Mouse (Mus musculus): ENCODE data around the gene Arhgef28.
"Not testable (repeated sequence)": the region's sequence is repeated elsewhere in the genome, so short reads cannot be mapped to it uniquely, and the experiment has no call there.

Arhgef28 gene

GRCm38 (mm10) chr13:98122766-98123165 is 83.5 kb downstream of the Arhgef28 start:
- DNase-seq, result no peak

- DNase-seq, result no peak
Measured at GRCm38 (mm10) chr13:98121993-98122392, 84.2 kb downstream of the Arhgef28 start.

- DNase-seq, result no peak
Measured at GRCm38 (mm10) chr13:98121124-98121470, 85.1 kb downstream of the Arhgef28 start.

GRCm38 (mm10) chr13:98120356-98121123 is 85.7 kb downstream of the Arhgef28 start:
- no peak for DNase-seq

- DNase-seq, result no peak
Measured at GRCm38 (mm10) chr13:98118291-98118690, 87.9 kb downstream of the Arhgef28 start.

GRCm38 (mm10) chr13:98117566-98118254 is 88.5 kb downstream of the Arhgef28 start:
- peak; percentile 16 to 18 for DNase-seq

GRCm38 (mm10) chr13:98115650-98116049 is 90.6 kb downstream of the Arhgef28 start:
- DNase-seq, result no peak

- no peak for DNase-seq
Measured at GRCm38 (mm10) chr13:98115051-98115450, 91.2 kb downstream of the Arhgef28 start.

GRCm38 (mm10) chr13:98112812-98113503 is 93.3 kb downstream of the Arhgef28 start:
- no peak for DNase-seq

- no peak for DNase-seq
Measured at GRCm38 (mm10) chr13:98111531-98111930, 94.7 kb downstream of the Arhgef28 start.

- DNase-seq, result no peak
Measured at GRCm38 (mm10) chr13:98111021-98111420, 95.2 kb downstream of the Arhgef28 start.

- DNase-seq, result not testable (repeated sequence)
Measured at GRCm38 (mm10) chr13:98108481-98108880, 97.8 kb downstream of the Arhgef28 start.

GRCm38 (mm10) chr13:98107621-98108020 is 98.6 kb downstream of the Arhgef28 start:
- no peak for DNase-seq

GRCm38 (mm10) chr13:98095966-98096365 is 110.3 kb downstream of the Arhgef28 start:
- DNase-seq, result no peak

- DNase-seq, result no peak
Measured at GRCm38 (mm10) chr13:98094332-98094731, 111.9 kb downstream of the Arhgef28 start.

GRCm38 (mm10) chr13:98093483-98093882 is 112.8 kb downstream of the Arhgef28 start:
- no peak for DNase-seq

- no peak for DNase-seq
Measured at GRCm38 (mm10) chr13:98092354-98093002, 113.8 kb downstream of the Arhgef28 start.

- no peak for DNase-seq
Measured at GRCm38 (mm10) chr13:98079640-98080039, 126.6 kb downstream of the Arhgef28 start.

- no peak for DNase-seq
Measured at GRCm38 (mm10) chr13:98078251-98078650, 128.0 kb downstream of the Arhgef28 start.

GRCm38 (mm10) chr13:98077216-98077615 is 129.0 kb downstream of the Arhgef28 start:
- no peak for DNase-seq

GRCm38 (mm10) chr13:98074871-98075270 is 131.4 kb downstream of the Arhgef28 start:
- peak; percentile 48 to 56 for DNase-seq

- DNase-seq, result no peak
Measured at GRCm38 (mm10) chr13:98073190-98073589, 133.0 kb downstream of the Arhgef28 start.

GRCm38 (mm10) chr13:98070458-98070857 is 135.8 kb downstream of the Arhgef28 start:
- no peak for DNase-seq
